Mouse (Mus musculus) adrenal gland, adult 18-20 months (tissue): ENCODE measurements at regions not wholly inside any gene's neighbourhood (a gene's known extent, or its start where the extent isn't known, plus 50 kb on each side); places are given as distances from the start of the nearest gene placed in this dataset.

Source experiments
- DNase-seq, 2 experiments: peaks; one replicate each; pipeline ENCODE4 v3.0.0; 2021 to 2022; ENCODE audit warnings: low spot score in 2 of 2

GRCm38 (mm10) chr12:7777220-7778055 lies 200.0 kb upstream of the Apob start:
- peak in 1 of 2 experiments; percentile 33 for DNase-seq

DNA sequence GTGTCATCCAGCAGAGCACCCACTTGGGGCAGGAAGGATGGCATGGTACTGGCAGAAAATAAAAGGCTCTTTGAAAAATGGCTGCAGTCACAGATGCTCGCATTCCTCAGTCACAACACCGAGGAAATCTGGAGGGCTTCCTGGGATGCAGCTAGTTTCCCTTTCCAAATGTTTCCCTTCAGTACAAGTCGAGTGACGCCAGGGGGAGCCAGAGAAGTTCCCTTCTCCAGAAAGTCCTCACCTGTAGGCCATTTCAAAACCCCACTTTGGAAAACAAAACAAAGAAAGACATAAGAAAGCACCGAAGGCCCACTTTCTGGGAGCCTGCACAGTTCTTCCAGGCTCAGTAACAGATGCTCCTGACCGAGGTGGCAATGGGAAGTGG lies 199.4 kb upstream of the Apob start:
- no peak for DNase-seq

- no peak for DNase-seq
Measured at GRCm38 (mm10) chr12:7816616-7817015, 160.8 kb upstream of the Apob start.

DNA sequence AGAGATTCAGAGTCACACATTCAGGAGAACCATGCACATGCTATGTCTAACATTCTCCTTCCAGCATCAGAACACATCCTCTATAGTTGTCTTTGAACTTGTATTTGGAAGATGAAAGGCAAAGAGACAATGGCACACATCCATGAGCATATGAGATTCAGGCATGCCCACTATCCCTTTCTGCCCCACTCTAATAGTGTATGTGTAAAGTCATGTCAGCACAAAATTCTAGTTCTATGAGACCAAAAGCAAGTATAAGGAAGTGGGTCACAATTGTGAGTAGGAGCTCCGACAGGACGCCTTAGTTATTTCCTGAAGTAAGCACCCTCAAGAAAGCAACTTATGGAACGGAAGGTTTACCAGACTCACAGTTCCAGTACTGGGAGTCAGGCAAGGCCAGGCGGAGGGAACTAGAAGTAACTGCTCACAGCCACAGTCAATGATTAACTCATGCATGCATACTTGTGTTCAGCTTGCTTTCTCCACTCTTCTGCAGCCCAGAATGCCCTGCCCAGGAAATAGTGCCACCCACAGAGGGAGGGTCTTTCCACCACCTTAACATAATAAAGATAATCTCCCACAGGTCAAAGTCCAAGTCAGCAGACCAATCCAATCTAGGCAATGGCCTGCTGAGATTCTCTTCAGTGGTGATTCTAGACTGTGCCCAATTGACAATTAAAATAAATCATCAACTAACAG lies 157.3 kb upstream of the Apob start:
- no peak for DNase-seq

DNA sequence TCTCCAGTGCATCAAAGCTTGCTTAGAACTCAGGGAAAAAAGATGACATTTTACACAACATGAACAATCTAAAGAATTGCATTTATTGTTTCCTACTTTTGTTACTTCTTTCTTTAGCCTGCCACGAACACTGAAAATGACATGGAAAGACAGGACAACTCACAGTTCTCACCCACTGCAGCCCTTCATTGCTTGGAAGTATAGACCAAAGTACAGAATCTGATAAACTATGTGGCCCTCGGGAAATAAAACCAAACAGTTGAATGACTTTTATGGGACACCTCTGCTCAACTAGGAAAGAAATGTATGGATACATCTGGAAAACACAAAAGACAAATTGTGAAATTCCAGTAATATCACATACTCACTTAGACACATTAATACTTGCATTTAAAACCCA lies 156.7 kb upstream of the Apob start:
- no peak for DNase-seq

GRCm38 (mm10) chr12:7835731-7836130 lies 141.7 kb upstream of the Apob start:
- DNase-seq: no peak

DNA sequence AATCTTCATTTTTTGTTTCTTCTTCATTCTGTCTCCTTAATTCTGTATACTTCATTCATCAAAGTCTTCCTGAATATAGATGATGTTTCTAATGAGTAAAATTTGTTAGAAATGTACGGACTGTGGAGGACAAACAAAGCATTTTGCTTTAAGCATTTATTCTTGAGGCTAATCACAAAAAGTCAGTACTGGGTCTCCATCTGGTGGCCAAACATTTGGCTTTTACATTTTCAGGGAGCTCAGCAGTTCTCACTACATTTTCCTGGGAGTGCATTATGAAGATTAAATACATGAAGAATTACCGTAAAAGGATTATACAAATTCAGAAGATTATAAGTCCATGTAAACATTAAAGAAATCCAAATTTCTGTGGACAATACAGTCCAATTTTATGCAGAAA lies 123.6 kb upstream of the Apob start:
- DNase-seq: no peak

DNA sequence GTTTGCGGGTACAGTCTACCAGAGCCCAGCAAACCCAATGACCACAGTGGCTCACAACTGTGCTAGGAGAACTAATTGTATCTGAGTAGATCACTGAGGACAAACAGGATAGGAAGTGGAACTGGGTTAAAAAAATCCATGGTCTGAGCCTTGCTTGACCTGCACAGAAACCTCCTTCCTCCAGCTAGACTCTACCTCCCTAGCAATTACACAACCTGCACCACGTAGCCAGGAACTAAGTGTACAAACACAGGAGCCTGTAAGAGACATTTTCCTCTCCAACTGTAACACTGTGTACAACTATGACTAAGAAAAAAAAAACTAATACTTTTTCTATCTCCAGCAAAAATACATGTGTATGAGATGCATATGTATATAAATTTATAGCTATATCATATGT lies 121.8 kb upstream of the Apob start:
- no peak for DNase-seq

DNA sequence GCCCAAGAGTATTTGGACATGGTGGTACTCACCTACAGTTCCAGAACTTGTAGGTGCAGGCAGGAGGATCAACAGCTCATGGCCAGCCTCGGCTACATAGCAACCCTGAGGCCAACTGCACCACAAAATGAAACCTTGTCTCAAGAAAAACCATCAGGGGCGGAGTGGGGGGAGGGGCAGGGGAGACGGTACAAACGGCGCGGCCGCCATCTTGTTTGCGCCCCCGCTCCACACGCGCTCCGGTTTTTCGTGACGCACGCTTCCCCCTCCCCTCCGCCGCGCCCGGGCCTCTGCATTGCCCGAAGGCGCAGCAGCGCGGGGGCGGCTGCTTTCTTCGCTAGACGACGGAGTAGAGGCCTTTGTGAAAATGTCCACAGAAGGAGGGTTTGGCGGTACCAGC lies 117.9 kb upstream of the Apob start:
- no peak for DNase-seq

DNA sequence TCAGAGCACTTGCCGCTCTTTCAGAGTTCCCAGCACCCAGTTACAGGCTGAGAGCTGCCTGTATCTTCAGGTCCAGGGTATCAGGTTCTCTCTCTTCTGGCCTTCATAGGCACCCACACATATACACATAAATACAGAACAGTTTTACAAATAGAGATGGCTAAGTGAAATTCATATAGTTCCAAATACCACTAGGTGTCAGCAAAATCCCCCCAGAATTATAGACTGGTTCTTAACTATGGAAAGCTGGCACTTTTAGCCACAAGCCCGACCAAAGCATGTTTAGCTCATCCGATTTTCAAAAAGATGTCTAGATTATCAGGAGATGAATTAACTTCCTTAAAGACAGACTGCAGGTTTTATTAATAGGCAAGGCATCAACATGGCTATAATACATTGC lies 107.4 kb upstream of the Apob start:
- no peak for DNase-seq

- DNase-seq: no peak
Measured at GRCm38 (mm10) chr12:7870473-7870872, 107.0 kb upstream of the Apob start.

GRCm38 (mm10) chr12:7875454-7875853 lies 102.0 kb upstream of the Apob start:
- no peak for DNase-seq

DNA sequence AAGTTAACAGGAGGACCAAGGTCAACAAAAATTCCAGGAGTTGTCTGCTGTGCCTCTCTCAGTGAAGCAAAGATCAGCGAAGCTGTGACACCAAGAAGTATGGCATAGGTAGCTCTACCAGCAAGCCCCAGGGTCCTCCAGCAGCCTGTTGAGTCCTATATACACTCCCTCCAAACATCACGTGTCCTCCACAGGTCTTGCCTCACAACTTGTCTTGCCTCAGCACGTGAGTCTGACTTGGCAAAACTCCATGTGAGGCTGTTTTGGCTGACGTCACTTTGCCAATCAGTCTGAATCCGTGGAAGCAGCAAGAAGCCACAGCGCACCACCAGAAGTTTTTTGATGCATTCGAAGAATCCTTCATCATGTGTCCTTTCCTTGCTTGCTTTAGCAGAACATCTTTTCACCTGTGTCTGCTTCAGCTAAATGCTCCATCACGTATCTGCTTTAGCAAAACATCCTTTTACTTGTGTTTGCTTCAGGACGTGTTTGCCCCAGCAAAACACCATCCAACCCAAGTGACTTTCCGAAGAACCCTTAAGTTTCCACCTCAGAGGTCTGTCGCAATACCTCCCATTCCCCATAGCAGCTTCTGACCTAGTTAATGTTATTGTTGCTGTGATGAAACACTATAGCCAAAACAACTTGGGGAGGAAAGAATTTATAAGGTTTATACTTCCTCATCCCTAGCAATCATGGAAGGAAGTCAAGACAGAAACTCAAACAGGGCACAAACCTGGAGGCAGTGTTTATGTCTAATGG lies 101.0 kb upstream of the Apob start:
- DNase-seq: no peak

DNA sequence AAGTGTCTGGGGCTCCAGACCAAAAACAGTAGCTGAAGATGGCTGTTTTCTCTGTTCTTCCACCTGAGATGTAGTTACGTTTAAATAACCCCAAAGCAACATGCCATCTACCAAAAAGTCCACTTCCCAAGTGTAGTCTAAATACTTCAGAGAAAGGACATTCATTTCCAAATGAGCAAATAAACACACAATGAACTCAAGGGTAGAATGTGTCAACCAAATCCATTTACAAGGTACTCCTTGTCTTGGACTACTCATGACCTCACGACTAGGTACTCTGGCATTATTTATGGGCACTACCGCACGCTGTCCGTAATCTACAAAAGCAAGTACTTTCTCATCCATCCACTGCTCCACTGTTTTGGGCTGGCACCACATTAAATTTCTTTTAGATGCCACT lies 98.7 kb upstream of the Apob start:
- DNase-seq: no peak

DNA sequence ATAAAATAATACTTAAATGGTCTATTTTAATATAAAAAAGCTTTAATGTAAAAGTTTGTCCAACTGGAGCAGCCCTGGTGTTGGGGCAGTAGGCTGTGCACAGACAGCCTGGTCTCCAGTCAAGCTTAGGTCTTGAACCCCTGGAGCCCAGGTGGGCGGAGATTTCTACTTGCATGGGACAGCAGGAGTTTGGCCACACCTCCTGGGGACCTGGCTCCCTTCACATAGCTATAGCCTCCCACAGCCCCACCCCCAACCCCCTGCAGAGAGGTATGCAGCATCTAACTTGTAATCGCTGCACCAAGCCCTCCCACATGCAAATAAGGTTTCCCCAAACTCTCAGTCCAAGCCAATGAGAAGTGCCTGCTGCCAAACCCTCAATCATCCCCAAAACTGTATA lies 81.3 kb upstream of the Apob start:
- no peak for DNase-seq

GRCm38 (mm10) chr12:7905329-7905728 lies 72.1 kb upstream of the Apob start:
- DNase-seq: no peak

DNA sequence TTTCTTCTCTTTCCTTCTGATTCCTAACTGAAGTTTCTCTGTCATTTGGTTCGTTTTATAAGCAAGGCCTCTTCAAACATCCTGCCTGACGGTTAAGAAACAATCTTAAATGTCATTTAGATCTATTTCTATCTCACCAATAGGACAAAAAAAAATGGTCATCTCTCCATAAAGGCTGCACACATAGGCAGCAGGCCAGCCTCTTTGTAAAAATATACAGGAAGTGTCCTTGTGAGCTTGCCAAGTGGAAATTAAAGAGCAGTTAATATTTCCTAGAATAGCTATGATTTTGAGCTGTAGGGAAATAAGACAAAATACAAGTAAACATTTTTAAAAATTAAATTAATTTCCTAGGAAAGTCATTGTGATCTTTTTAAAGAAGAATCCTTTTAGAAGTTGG lies 70.6 kb upstream of the Apob start:
- no peak for DNase-seq

DNA sequence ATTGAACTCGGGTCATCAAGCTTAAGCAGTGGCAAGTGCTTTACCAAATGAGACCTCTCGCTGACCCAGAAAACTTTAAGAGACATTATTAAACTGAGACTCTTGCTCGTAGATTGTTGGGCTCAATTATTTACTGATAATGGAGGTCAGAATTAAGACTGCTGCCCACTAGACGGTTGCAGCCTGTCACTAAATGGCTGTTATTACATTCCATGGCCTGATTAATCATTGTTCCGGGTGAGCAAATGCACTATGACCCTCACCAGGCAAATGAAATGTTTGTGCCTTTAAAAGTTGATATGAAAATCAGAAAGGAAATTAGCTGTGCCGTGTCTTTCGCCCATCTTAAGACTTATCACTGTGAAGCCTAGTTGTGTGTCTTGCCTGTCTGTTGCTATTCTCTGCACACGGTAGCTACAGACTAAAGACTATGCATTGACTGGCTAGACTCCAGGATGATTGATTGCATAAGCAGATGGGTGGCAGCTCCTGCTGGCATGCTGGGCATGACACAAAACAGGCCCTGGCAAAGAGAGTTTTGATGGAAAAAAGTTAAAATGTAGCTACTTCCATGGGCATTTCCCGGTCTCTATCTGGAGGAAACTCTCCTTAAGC lies 67.6 kb upstream of the Apob start:
- DNase-seq: no peak

DNA sequence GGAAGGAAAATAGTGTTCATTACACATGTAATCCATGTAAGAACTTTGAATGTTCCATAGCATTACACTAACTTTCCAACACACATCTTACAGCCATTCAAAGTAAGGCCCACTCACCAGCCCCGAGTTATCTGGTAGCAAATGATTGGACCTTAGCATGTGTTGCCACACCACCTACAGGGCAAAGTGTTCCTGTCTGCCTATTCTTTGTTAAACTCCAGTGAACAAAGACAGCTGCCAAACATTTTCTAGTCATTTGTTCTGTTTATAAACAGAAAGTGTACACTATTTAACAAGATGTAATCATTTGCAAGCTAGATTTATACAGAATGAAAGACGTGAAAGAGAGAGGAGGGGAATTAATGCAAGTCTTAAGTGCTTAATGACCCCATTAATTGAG lies 66.9 kb upstream of the Apob start:
- no peak for DNase-seq

- no peak for DNase-seq
Measured at GRCm38 (mm10) chr12:7918385-7918784, 59.1 kb upstream of the Apob start.

DNA sequence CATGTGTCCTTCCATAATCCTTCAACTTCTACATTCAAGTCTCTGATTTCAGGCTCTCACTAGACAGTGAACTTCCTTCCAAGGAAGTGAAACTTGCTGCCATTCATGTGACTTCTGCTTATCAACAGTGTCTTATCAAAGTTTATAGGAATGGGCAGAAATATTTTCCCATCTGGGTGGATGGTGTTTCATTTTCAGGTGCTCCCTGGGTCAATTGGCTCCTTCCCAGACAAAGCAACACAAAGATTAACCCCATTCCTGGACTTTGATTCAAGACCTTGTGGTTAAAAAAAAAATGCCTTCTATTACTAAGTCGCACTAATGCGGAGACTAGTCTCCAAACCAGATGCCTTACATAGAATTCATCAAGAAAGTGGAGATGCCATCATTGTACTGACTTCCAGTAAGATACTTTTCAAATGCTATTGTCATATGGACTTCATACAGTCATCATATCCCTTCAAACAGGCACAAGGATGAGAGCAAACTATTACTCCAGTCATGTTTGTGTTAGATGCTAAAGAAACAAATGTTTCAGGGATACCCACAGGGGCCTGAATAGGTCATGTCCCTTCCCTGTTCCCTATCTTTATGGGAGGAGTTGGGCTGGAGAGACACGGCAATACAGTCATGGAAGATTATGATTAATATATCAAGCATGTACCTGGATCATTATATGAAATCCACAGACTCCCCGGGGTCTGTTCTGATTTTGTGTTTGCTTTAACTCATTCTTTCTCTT lies 58.3 kb upstream of the Apob start:
- no peak for DNase-seq
